Mouse (Mus musculus): ENCODE measurements at regions not wholly inside any gene's neighbourhood (a gene's known extent, or its start where the extent isn't known, plus 50 kb on each side); places are given as distances from the start of the nearest gene placed in this dataset.
"Not testable (repeated sequence)": the region's sequence is repeated elsewhere in the genome, so short reads cannot be mapped to it uniquely, and the experiment has no call there.

DNA sequence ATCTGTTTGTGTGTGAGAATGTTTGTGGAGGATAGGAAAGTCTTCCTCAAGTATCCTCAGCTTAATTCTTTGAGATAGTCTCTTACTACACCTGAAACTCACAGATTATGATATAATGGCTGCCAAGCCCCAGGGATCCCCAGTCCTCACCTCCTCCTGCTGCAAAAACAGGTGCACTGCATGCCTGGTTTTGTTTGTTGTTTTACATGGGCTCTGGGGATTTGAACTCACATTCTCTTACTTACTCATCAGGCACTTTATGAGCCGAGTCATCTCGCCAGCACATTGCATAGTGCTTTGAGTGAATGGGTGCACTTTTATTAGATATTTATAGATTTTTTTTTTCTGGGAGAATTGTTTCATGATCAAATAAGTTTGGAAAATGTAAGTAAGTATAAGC is 56.3 kb downstream of the Mterf1b start:
- no peak overlapping the region for H3K4me3 ChIP-seq (ENCODE audit: insufficient read depth in 1 of 2, low read depth in 2 of 2, low read length in 2 of 2)
- H3K9me3 ChIP-seq (ENCODE audit: control insufficient read depth, low read length) = no peaks in the 10 kb centered on the region
- no peak overlapping the region for H3K4me2 ChIP-seq (ENCODE audit: low read depth)
- ATAC-seq (ENCODE audit: insufficient read depth) = no peak
- no peak overlapping the region for H3K9ac ChIP-seq (replicated peaks)
- no peaks in the 10 kb centered on the region for H3K36me3 ChIP-seq (replicated peaks; ENCODE audit: control insufficient read depth, insufficient read depth, low read depth)
- no peak overlapping the region for H3K27ac ChIP-seq
- no peaks in the 10 kb centered on the region for H3K4me1 ChIP-seq (replicated peaks; ENCODE audit: control insufficient read depth in 2 of 2, insufficient read depth in 2 of 2, low read length in 1 of 2)
- 68% methylated on average over 2 of the region's 2 CpGs for WGBS (ENCODE audit: insufficient replicate concordance)
- DNase-seq (ENCODE audit: low read depth in 3 of 3, low spot score in 3 of 3) = no peak
- TF ChIP-seq CTCF (IDR thresholded peaks at IDR 0.05; ENCODE audit: low read depth) (no peak), EP300 (IDR thresholded peaks at IDR 0.05; ENCODE audit: low read depth) (no peak)
- no peaks in the 10 kb centered on the region for H3K27me3 ChIP-seq (ENCODE audit: control insufficient read depth, insufficient read depth, low read length)

DNA sequence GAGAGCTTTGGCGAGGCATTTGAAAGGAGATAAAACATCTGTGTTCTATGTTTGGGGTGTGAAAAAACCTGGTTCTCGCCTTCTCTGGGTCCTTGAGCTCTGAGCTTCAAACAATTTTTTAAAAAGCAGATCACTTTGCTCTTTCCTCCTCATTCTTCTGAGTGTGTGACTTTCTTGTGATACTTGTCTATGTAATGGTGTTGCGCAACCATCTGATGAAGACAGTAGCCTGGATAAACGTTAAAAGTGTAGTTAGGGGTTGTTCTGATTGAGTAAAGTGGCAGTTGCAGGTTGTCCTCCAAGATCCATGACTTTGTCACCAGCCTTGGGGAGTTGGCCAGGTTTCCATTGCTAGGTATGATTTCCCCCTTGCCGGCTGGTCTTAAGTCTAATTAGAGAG is 62.1 kb downstream of the Mterf1b start:
- H3K36me3 ChIP-seq (replicated peaks; ENCODE audit: control insufficient read depth, insufficient read depth, low read depth); H3K27ac ChIP-seq; DNase-seq (ENCODE audit: low read depth in 3 of 3, low spot score in 3 of 3); H3K9me3 ChIP-seq (ENCODE audit: control insufficient read depth, low read length); H3K4me3 ChIP-seq (ENCODE audit: insufficient read depth in 1 of 2, low read depth in 2 of 2, low read length in 2 of 2); ATAC-seq (ENCODE audit: insufficient read depth); H3K27me3 ChIP-seq (ENCODE audit: control insufficient read depth, insufficient read depth, low read length); H3K9ac ChIP-seq (replicated peaks); H3K4me1 ChIP-seq (replicated peaks; ENCODE audit: control insufficient read depth in 2 of 2, insufficient read depth in 2 of 2, low read length in 1 of 2); H3K4me2 ChIP-seq (ENCODE audit: low read depth): not testable (repeated sequence)
- 66% methylated on average over 5 of the region's 5 CpGs for WGBS (ENCODE audit: insufficient replicate concordance)

DNA sequence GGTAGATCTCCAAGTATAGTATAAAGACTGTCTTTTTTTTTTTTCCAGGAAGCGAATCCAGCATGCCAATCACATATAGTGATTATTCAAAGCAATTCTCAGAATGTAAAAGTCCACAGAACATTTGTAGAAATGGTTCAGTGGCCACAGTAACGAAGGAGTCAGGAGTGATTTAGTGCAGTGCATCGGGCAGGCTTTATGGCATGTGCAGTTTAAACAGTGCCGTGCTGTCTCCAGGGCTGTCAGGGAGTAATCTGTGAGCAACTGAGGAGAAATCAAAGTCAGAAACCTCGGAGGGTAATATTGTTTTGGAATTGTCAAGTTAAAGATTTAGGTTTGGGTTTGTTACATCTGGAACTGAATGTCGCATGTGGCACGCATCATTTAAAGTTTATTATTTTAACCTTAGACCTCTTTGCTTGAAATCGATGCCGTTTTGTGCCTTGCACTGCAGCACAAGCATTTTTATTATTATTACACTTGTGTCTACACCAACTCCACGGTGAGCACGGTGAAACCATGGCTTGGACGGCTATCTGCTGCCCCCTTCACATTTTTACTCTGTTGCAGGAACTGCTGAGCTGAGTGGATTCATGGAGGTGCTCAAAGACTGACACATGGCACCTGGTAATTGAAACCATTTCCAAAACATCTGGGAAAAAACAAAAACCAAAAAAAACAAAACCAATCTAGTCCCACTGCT is 65.0 kb downstream of the Mterf1b start:
- no peaks in the 10 kb centered on the region for H3K9me3 ChIP-seq (ENCODE audit: control insufficient read depth, low read length)
- no peak for ATAC-seq (ENCODE audit: insufficient read depth)
- H3K27me3 ChIP-seq (ENCODE audit: control insufficient read depth, insufficient read depth, low read length) = no peaks in the 10 kb centered on the region
- H3K9ac ChIP-seq (replicated peaks) = no peak overlapping the region
- H3K4me2 ChIP-seq (ENCODE audit: low read depth) = no peak overlapping the region
- DNase-seq (ENCODE audit: low read depth in 3 of 3, low spot score in 3 of 3) = no peak
- no peak overlapping the region for H3K4me3 ChIP-seq (ENCODE audit: insufficient read depth in 1 of 2, low read depth in 2 of 2, low read length in 2 of 2)
- H3K4me1 ChIP-seq (replicated peaks; ENCODE audit: control insufficient read depth in 2 of 2, insufficient read depth in 2 of 2, low read length in 1 of 2) = no peaks in the 10 kb centered on the region
- TF ChIP-seq EP300 (IDR thresholded peaks at IDR 0.05; ENCODE audit: low read depth) (no peak), CTCF (IDR thresholded peaks at IDR 0.05; ENCODE audit: low read depth) (no peak)
- H3K36me3 ChIP-seq (replicated peaks; ENCODE audit: control insufficient read depth, insufficient read depth, low read depth) = no peaks in the 10 kb centered on the region
- WGBS (ENCODE audit: insufficient replicate concordance) = 57% methylated on average over 12 of the region's 12 CpGs
- H3K27ac ChIP-seq = no peak overlapping the region

DNA sequence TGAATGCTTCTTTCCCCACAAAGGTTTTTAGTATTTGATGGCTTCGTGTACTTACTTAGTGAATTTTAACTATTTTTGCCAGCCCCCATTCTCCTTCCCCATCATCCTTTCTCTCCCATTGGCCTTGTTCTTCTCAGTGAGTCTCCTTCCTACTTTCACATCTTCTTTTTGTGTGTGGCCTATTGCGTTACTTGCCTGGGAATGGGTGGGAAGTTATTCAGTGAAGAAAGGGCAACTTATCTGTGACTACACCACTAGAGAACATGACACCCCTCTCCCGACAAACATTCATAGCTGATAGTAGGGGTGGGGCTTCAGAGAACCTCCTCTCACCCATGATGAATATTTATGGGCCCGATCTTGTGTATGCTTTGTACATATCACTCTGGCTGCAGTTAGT is 67.1 kb downstream of the Mterf1b start:
- no peak overlapping the region for H3K9ac ChIP-seq (replicated peaks)
- H3K27me3 ChIP-seq (ENCODE audit: control insufficient read depth, insufficient read depth, low read length) = no peaks in the 10 kb centered on the region
- H3K36me3 ChIP-seq (replicated peaks; ENCODE audit: control insufficient read depth, insufficient read depth, low read depth) = no peaks in the 10 kb centered on the region
- no peak for ATAC-seq (ENCODE audit: insufficient read depth)
- no peak overlapping the region for H3K4me2 ChIP-seq (ENCODE audit: low read depth)
- TF ChIP-seq CTCF (IDR thresholded peaks at IDR 0.05; ENCODE audit: low read depth) = no peak
- no peaks in the 10 kb centered on the region for H3K4me1 ChIP-seq (replicated peaks; ENCODE audit: control insufficient read depth in 2 of 2, insufficient read depth in 2 of 2, low read length in 1 of 2)
- 68% methylated on average over 4 of the region's 4 CpGs for WGBS (ENCODE audit: insufficient replicate concordance)
- no peak overlapping the region for H3K27ac ChIP-seq
- no peaks in the 10 kb centered on the region for H3K9me3 ChIP-seq (ENCODE audit: control insufficient read depth, low read length)
- no peak overlapping the region for H3K4me3 ChIP-seq (ENCODE audit: insufficient read depth in 1 of 2, low read depth in 2 of 2, low read length in 2 of 2)
- DNase-seq (ENCODE audit: low read depth in 3 of 3, low spot score in 3 of 3) = no peak

DNA sequence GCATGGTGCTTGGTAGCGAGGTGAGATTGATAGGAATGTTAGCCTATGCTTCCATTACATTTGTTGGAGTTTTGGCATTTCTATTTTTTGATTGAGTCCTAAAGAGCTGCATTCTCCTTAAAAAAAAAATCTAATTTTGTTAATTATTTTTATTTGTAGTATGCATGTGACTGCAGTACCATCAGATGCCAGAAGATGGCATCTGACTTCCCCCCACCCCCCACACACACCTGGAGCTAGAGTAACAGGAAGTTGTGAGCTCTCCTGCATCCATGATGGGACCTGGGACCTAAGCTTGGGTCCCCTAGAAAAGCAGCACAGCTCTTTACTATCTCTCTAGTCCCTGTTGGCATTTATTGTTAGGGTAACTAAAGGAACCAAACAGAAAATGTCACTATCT is 70.5 kb downstream of the Mterf1b start:
- H3K4me2 ChIP-seq (ENCODE audit: low read depth) = no peak overlapping the region
- 56% methylated on average over 1 of the region's 1 CpGs for WGBS (ENCODE audit: insufficient replicate concordance)

More for the DNA sequence above, 70.5 kb downstream of the Mterf1b start:
- no peak for ATAC-seq (ENCODE audit: insufficient read depth)
- Histone ChIP-seq H3K4me1 (replicated peaks; ENCODE audit: control insufficient read depth in 2 of 2, insufficient read depth in 2 of 2, low read length in 1 of 2) (no peaks in the 10 kb centered on the region), H3K27ac (no peak overlapping the region), H3K9ac (replicated peaks) (no peak overlapping the region), H3K9me3 (ENCODE audit: control insufficient read depth, low read length) (no peaks in the 10 kb centered on the region), H3K4me3 (ENCODE audit: insufficient read depth in 1 of 2, low read depth in 2 of 2, low read length in 2 of 2) (no peak overlapping the region), H3K36me3 (replicated peaks; ENCODE audit: control insufficient read depth, insufficient read depth, low read depth) (no peaks in the 10 kb centered on the region), H3K27me3 (ENCODE audit: control insufficient read depth, insufficient read depth, low read length) (no peaks in the 10 kb centered on the region)
- TF ChIP-seq CTCF (IDR thresholded peaks at IDR 0.05; ENCODE audit: low read depth) (peak; percentile 62), EP300 (IDR thresholded peaks at IDR 0.05; ENCODE audit: low read depth) (no peak)
- no peak for DNase-seq (ENCODE audit: low read depth in 3 of 3, low spot score in 3 of 3)

Data from liver, embryonic 14.5 days (tissue).